Mouse (Mus musculus): ENCODE measurements at regions not wholly inside any gene's neighbourhood (a gene's known extent, or its start where the extent isn't known, plus 50 kb on each side); places are given as distances from the start of the nearest gene placed in this dataset.

DNA sequence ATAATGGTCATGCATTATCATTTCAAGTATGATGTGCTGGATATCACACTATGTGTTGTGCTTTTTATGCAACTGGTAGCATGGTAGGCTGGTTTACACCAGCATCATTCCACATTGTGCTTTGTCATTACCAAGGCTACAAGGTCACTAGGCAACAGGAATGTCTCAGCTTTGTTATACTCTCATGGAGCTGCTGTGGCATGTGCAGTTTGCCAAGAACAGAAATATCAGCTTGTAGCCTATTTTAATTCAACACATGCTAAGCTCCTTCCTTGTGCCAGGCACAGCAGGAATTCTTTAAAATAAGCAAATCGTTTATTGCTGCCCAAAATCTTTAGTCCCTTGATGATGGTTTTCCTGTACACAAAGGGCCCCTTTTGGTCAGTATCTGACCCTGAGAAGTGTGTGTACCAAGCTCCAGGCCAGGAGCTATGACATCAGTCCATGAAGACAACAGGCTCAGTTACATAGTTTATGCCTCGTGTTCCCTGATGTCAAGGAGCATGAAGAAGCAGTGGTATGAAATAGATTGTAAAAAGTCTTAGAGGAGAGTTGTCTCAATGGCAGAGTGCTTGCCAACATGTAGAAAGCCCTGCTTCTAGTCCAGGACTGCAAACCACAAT lies 314.0 kb upstream of the Cdyl start:
- Histone ChIP-seq H3K27me3 (ENCODE audit: control insufficient read depth, insufficient read depth, low read length) (no peaks in the 10 kb centered on the region), H3K4me1 (replicated peaks; ENCODE audit: control insufficient read depth, insufficient read depth, low read length) (no peaks in the 10 kb centered on the region), H3K36me3 (ENCODE audit: control insufficient read depth, insufficient read depth, low read length) (no peaks in the 10 kb centered on the region), H3K27ac (ENCODE audit: control insufficient read depth, insufficient read depth, low read length) (no peak overlapping the region), H3K4me3 (ENCODE audit: control insufficient read depth, insufficient read depth, low read length) (no peak overlapping the region)
- no peak for TF ChIP-seq CTCF (IDR thresholded peaks at IDR 0.05; ENCODE audit: borderline replicate concordance, control insufficient read depth, extremely low read depth, insufficient read depth, low read length, poor library complexity)
- no peak for TF ChIP-seq POLR2A (IDR thresholded peaks at IDR 0.05; ENCODE audit: control insufficient read depth, extremely low read depth, insufficient read depth, low read length, poor library complexity)
- 88% methylated on average over 2 of the region's 2 CpGs for WGBS
- no peak for DNase-seq

DNA sequence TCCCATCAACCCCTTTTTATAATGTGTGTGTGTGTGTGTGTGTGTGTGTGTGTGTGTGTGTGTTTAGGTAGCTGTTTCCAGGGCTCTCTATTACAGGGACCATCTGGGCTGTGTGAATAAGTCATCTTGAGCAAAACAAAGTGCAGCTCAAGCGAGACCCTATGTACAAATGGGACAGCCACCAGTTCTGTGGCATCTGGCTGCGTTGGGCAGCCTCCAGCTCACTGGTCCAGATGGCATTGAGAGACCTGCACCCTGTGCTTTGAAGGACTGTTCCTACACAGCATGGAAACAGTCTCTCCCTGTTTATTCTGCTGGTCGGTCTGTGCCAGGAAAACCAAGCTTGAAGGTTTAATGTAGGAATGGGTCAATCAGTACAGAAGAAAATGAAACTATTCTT lies 311.4 kb upstream of the Cdyl start:
- Histone ChIP-seq H3K27me3 (ENCODE audit: control insufficient read depth, insufficient read depth, low read length) (no peaks in the 10 kb centered on the region), H3K4me1 (replicated peaks; ENCODE audit: control insufficient read depth, insufficient read depth, low read length) (no peaks in the 10 kb centered on the region), H3K27ac (ENCODE audit: control insufficient read depth, insufficient read depth, low read length) (no peak overlapping the region), H3K4me3 (ENCODE audit: control insufficient read depth, insufficient read depth, low read length) (no peak overlapping the region), H3K36me3 (ENCODE audit: control insufficient read depth, insufficient read depth, low read length) (no peaks in the 10 kb centered on the region)
- no peak for TF ChIP-seq CTCF (IDR thresholded peaks at IDR 0.05; ENCODE audit: borderline replicate concordance, control insufficient read depth, extremely low read depth, insufficient read depth, low read length, poor library complexity)
- TF ChIP-seq POLR2A (IDR thresholded peaks at IDR 0.05; ENCODE audit: control insufficient read depth, extremely low read depth, insufficient read depth, low read length, poor library complexity), result no peak
- WGBS, result 98% methylated on average over 3 of the region's 3 CpGs
- no peak for DNase-seq

DNA sequence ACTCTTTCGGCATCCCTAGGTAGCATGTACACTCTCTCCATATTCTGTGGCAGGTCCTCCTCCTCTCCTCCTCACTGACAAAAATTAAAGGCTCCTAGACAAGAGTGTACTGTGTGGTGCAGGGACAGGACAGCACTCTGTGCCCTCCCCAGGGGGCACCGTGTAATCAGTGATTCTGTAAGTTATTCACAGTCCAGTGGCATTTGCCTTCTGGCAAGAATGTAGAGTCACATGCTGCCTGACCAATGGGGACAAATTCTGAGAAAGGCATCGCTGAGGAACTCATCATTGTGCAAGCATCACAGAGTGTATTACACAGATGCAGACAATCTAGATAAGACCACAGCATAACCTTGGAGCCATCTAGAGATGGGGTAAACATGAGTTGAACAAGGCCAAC lies 300.3 kb upstream of the Cdyl start:
- DNase-seq, result no peak
- 91% methylated on average over 3 of the region's 3 CpGs for WGBS
- TF ChIP-seq CTCF (IDR thresholded peaks at IDR 0.05; ENCODE audit: borderline replicate concordance, control insufficient read depth, extremely low read depth, insufficient read depth, low read length, poor library complexity), result no peak
- no peak for TF ChIP-seq POLR2A (IDR thresholded peaks at IDR 0.05; ENCODE audit: control insufficient read depth, extremely low read depth, insufficient read depth, low read length, poor library complexity)

DNA sequence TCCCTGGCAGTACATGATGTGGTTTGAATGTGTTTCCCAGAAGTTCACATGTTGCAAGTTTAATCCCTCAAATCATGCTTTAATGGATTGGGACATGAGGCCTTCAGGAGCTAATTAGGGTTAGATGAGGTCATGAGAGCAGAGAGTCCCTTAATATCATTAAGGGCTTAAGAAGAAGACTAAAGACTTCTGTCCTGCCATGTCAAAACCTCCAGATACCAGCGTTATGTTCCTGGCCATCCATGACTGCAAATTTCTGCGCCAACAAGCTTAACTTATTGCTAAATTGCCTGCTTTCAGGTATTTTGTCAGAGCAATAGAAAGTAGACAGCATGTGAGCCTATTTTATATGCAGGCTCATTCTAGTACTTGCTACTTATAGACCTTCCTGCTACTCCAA lies 282.1 kb upstream of the Cdyl start:
- Histone ChIP-seq H3K4me1 (replicated peaks; ENCODE audit: control insufficient read depth, insufficient read depth, low read length) (no peaks in the 10 kb centered on the region), H3K36me3 (ENCODE audit: control insufficient read depth, insufficient read depth, low read length) (no peaks in the 10 kb centered on the region), H3K4me3 (ENCODE audit: control insufficient read depth, insufficient read depth, low read length) (no peak overlapping the region), H3K27me3 (ENCODE audit: control insufficient read depth, insufficient read depth, low read length) (no peaks in the 10 kb centered on the region), H3K27ac (ENCODE audit: control insufficient read depth, insufficient read depth, low read length) (no peak overlapping the region)
- TF ChIP-seq POLR2A (IDR thresholded peaks at IDR 0.05; ENCODE audit: control insufficient read depth, extremely low read depth, insufficient read depth, low read length, poor library complexity) (no peak), CTCF (IDR thresholded peaks at IDR 0.05; ENCODE audit: borderline replicate concordance, control insufficient read depth, extremely low read depth, insufficient read depth, low read length, poor library complexity) (no peak)
- no peak for DNase-seq
- WGBS, result 96% methylated on average over 2 of the region's 2 CpGs

More for the DNA sequence above, 300.3 kb upstream of the Cdyl start:
- no peaks in the 10 kb centered on the region for H3K36me3 ChIP-seq (ENCODE audit: control insufficient read depth, insufficient read depth, low read length)
- H3K4me1 ChIP-seq (replicated peaks; ENCODE audit: control insufficient read depth, insufficient read depth, low read length), result no peaks in the 10 kb centered on the region
- no peak overlapping the region for H3K4me3 ChIP-seq (ENCODE audit: control insufficient read depth, insufficient read depth, low read length)
- no peaks in the 10 kb centered on the region for H3K27me3 ChIP-seq (ENCODE audit: control insufficient read depth, insufficient read depth, low read length)
- no peak overlapping the region for H3K27ac ChIP-seq (ENCODE audit: control insufficient read depth, insufficient read depth, low read length)

DNA sequence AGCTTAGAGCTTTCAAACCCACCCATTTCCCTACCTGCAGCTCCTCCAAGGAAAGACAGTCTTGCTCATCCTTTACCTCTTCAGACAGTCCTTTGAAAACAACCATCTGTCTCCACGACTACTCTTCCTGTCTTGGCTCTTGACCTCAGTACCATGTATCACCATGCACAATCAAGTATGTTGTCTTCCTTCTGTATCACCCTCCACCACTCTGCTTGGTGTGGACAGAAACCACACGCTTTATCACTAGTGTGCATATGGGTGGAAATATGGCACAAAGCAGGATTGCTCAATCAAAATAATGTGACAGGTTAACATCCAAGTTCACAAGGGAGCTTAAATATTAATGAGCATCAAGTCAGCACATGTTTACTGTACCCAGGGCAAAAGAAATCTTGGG lies 280.1 kb upstream of the Cdyl start:
- TF ChIP-seq POLR2A (IDR thresholded peaks at IDR 0.05; ENCODE audit: control insufficient read depth, extremely low read depth, insufficient read depth, low read length, poor library complexity), result no peak
- TF ChIP-seq CTCF (IDR thresholded peaks at IDR 0.05; ENCODE audit: borderline replicate concordance, control insufficient read depth, extremely low read depth, insufficient read depth, low read length, poor library complexity), result no peak
- 96% methylated on average over 2 of the region's 2 CpGs for WGBS

DNA sequence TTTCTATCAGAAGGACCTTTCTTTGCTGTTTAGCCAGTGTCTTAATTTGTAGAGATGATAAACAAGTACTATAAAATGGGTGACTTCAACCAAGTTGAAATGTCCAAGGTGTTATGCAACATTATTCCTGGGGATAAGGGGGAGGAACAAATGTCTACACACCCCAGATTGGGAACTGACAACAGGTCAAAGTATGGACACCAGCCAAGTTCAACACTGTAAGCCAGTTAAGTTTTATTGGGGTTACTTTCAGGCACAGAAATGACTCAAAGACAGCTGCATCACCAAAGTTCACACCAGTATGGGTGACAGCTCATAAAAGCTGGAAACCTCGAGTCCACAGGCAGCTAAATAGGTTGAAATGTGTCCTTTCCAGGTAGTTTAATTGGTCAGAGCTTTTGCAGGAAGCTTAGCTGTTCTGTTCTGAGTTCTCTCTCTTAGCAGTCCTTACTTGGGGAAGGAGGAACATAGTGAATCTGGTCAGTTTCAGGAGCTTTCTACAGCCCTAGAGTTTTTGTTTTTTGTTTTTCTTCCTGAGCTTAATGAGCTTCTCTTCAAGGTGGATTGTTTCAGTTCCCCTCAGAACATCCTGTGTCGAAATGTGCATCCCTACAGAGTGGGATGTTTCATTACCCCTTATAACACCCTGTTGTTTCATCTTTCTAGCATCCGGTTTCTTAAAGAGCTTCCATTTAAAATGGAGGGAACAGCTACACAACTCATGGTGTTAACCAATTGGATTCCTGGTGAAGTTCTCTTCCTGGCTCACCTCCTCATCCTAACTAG lies 279.2 kb upstream of the Cdyl start:
- Histone ChIP-seq H3K4me3 (ENCODE audit: control insufficient read depth, insufficient read depth, low read length) (no peak overlapping the region), H3K27me3 (ENCODE audit: control insufficient read depth, insufficient read depth, low read length) (no peaks in the 10 kb centered on the region), H3K4me1 (replicated peaks; ENCODE audit: control insufficient read depth, insufficient read depth, low read length) (no peaks in the 10 kb centered on the region), H3K36me3 (ENCODE audit: control insufficient read depth, insufficient read depth, low read length) (no peaks in the 10 kb centered on the region), H3K27ac (ENCODE audit: control insufficient read depth, insufficient read depth, low read length) (no peak overlapping the region)
- TF ChIP-seq POLR2A (IDR thresholded peaks at IDR 0.05; ENCODE audit: control insufficient read depth, extremely low read depth, insufficient read depth, low read length, poor library complexity) (no peak), CTCF (IDR thresholded peaks at IDR 0.05; ENCODE audit: borderline replicate concordance, control insufficient read depth, extremely low read depth, insufficient read depth, low read length, poor library complexity) (no peak)
- DNase-seq, result no peak
- WGBS, result 55% methylated on average over 3 of the region's 3 CpGs

More for the DNA sequence above, 280.1 kb upstream of the Cdyl start:
- no peak overlapping the region for H3K4me3 ChIP-seq (ENCODE audit: control insufficient read depth, insufficient read depth, low read length)
- no peaks in the 10 kb centered on the region for H3K4me1 ChIP-seq (replicated peaks; ENCODE audit: control insufficient read depth, insufficient read depth, low read length)
- no peaks in the 10 kb centered on the region for H3K36me3 ChIP-seq (ENCODE audit: control insufficient read depth, insufficient read depth, low read length)
- no peak for DNase-seq
- H3K27me3 ChIP-seq (ENCODE audit: control insufficient read depth, insufficient read depth, low read length), result no peaks in the 10 kb centered on the region
- no peak overlapping the region for H3K27ac ChIP-seq (ENCODE audit: control insufficient read depth, insufficient read depth, low read length)

Measured in thymus, adult 2 months (tissue).